Mouse (Mus musculus): ENCODE results near the gene 4933427I04Rik.

GRCm38 (mm10) chr4:123819093-123819610 is 40.3 kb upstream of the 4933427I04Rik start:
- TF ChIP-seq CTCF (IDR thresholded peaks at IDR 0.05; ENCODE audit: control insufficient read depth, insufficient read depth, insufficient replicate concordance, low read depth, low read length) (peak; percentile 19; the same call in 1 of the 2 replicates), POLR2A (IDR thresholded peaks at IDR 0.05; ENCODE audit: control insufficient read depth, low read depth, low read length) (no peak)
